Mouse (Mus musculus) fibroblast of lung, adult 2 months (primary cell): ENCODE measurements around the gene Vangl1.

ENCODE experiments used
- DNase-seq: peaks from one replicate; pipeline ENCODE4 v3.0.0-alpha.2; 2011; ENCODE audit warnings: low read depth

The Vangl1 gene

DNA sequence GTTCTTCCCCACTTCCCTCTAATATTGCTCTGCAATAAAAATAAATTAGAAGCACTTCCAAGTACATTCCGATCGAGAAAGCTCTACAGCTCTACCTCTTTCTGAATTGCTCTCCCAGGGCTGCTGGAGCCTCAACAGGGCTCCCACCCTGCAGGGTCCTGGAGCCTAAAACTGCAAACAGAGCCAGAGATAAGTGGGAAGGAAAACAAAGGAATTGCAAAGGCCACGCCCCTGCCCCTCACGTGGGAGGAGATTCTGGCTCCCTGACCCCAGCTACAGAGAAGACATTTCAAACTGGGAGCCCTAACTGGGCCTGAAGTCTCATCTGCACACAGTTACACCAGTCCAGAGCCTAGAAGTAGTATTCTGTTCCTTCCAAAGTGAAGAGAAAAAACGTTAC is 6.7 kb downstream of the Vangl1 start:
- no peak for DNase-seq

DNA sequence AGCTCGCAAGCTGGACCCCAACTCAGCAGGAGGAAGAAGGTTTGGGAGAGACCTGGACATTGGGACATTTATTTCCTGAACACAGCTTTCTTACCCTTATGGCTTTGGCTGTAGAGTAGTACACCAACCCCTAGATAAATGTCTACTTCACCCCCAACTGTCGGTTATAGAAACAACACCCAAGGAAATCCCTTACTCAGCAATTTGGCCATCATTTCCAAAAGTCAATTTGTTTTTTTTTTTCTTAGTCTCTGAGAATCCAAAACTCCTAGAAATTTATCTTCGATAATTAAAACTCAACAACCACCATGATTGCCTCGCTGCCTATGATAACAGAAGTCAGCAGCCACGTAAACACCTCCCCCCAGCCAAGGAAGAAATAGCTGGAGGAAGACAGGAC is 7.3 kb downstream of the Vangl1 start:
- no peak for DNase-seq

DNA sequence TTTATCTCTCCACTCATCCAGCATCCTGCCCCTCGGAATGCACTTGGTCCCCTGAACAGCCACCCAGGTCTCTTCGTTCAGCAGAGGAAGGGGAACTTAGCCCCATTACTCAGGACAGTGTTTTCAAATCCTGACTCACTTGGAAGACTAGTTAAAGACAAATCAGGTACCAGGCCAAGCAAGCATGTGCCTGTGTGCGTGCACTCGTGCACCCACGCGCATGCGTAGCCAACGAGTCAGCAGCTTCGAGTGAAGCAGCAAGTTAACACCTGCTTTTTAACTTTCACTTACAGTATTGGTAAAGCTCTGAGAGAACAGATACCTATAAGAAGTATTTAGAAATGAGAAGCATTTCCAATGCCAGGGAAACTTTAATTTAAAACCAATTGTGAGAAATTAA is 8.3 kb downstream of the Vangl1 start:
- no peak for DNase-seq

DNA sequence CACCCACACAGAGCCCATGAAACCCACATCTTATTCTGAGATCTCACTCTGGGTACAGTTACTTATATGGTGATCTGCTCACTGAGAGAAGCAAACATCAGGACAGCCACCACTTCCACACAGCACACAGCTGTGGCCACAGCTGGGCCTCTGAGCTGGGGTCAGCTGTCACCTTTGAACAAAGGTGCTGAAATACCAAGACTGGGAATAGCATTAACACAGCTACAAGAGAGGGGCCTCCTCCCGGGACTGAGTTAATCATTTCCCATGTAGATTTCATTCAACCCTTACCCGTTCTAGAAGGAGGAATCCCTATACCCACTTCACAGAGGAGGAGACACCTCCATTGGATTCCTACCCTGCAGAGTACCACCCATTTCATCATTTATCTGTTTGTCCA is 8.7 kb downstream of the Vangl1 start:
- DNase-seq, result no peak

DNA sequence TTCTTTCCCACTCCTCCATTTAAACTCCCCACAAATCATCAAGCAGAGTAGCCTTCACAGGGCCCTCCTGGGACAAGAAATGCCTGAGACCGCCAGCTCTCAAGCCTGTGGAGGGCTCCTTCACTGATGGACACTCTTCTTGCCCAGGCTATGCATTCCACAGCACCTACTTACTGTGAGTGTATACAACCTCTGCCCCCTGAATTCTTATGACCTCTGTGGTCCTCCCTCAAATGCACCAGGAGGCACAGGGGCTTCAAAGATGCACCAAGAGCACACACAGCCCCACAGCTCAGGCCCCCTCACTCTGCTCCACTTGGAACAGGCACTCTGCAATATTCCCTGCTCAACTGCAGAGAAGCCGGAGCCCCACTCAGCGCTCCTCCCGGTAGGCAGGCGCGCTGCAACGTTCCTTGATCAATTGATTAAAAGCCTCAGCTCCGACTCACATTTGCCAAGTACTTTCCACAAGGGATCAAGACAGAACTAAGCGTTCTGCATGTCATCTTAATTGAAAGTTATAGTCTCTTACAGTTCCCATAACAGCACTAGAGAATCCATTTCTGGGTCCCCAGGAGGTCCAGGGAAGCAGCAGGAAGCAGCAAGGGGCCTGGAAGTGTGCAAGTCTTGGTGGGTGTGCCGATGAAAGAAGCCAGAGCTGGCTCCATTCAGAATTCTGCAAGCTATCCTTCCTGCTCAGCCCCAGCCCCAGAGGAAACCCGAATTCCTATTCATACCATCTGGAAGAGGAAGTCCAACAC is 10.0 kb downstream of the Vangl1 start:
- no peak for DNase-seq

DNA sequence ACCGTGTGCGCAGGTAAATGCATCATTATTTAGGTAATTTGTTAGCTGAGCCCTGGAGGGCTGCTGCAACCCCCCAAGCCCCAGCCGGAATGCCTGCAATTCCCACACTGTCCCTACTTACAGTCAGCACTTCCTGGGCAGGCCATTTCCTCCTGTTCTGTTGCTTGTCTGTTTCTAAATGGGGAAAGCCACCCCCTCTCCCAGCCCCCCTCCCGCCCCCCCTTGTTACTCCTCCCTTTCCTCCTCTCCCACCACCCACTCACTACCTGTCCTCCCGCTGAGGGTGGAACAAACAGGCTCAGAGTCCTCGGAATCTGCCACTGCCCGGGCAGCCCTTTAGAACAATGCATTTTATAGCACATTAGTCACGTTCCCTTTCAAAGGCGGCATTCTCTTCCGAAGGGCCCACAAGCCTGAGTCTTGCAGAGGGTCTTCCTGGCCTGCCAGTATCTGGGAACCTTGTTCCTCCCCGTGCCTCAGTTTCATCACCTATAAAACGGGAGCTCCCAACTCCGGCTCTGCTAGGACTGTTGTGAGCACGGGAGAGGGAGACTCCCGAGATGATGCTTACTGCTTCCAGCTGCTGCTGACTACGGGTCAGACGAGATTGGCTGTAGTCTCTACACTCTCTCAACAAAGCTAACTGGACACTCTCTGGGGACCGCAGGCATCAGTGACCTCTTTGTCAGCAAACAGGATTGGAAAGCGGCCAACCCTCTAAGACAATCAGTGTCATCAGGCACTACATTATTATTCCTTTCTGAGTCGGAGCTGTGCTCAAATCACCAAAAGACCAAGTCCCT is 10.8 kb downstream of the Vangl1 start:
- DNase-seq, result no peak

DNA sequence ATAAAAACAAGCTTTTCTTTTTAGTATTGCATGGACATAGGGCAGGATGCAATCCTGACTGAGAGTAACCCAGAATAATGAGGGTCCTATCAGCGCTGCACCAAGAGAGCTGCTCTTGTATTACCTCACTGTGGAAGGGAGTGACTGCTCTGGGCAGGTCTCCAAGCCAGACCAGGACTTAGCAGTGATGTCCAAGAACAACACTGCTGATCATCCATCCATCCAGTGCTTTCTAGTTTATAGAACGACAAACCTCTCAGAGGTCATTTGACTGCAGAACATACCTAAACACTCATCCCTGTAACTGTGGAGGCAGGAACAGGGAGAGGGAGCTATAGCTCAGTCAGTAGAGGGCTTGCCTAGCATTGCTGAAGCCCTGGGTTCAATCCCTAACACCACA is 11.9 kb downstream of the Vangl1 start:
- no peak for DNase-seq

DNA sequence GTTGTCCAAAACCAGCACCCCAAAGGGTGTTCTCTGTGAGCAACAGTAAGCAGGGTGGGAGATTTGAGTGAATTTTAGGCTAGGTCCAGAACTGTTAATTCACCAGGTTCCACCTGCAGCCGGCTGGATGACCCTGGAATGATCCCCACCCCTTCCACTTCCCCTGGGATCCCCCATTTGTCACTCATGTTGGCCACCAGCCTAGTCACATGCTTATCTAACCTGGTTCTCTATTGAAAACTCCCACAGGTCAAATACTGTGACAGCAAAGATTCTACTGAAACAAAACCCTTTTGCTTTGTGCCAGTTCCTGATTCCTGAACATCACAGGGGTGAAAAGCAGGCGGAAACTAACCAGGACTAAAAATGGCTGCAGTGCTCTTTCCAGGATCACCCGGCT is 12.9 kb downstream of the Vangl1 start:
- DNase-seq, result no peak

DNA sequence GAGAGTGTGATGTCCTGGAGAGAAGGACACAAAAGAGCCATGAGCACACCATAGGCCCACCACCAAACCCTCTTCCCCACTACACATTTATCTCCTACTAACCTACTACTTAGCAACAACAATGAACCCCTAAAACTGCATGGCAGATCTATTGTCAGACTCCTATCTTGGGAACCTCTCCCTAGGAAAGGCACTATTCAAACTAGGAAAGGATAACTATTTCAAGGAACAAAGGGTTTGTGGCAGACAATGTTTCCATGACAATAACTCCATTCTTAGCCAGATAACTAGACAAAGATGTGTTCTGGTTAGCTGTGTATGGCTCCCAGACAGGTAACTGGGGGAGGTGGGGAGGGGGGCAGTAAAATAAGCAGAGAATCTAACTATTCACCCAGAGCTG is 13.9 kb downstream of the Vangl1 start:
- no peak for DNase-seq

DNA sequence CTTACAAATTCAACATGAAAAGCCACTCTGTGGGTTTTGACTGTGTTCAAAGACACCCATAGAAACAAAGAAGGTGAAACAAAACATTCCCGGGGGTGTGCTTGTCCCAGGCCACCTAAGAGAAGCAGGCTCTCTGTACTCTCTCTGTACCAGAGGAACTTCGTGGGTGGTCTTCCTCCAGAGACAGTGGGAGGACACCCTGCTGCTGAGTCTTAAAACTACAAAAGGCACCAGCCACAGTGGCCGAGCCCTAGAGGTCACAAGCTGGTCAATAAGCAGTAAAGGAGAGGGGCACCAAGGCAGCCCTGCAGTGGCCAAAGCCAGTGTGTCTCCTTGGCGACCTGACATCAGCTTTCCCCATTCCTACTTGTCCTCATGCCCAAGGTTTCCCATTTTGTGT is 14.5 kb downstream of the Vangl1 start:
- DNase-seq, result no peak

DNA sequence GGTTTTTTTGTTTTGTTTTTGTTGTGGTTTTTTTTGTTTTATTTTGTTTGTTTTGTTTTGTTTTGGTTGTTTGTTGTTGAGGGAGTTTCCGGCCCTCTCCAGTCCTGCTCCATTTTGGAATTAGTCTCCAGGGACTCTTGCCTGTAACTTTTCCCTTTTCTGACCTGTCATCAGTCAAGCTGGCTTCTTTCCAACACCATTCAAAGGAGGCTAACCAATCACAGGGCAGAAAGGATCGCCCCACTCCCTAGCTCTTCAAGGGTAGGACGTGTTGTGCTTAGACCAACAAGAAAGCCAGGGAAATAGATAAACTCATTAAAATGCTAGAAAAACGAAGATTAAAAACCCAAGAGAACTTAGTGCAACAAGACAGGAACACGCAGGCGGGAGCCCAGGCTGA is 15.5 kb downstream of the Vangl1 start:
- DNase-seq, result no peak

DNA sequence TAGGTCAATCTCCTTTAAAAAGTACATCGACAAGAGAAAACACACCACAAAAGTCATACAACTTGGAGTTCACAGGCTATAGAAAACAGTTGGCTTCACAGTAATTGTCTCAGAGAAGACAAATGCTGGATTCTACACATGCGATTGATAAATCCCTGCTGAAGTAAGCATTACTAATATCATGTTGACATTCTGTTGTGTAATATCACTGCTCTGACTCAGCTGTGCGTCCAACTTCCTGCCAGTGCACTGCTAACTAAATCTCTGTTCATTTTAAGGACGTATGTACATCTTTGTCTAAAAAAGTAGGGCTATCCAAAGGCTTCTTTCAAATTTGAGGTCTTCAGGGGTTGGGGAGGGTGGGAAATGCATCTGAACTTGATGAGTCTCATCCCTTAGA is 17.1 kb downstream of the Vangl1 start:
- DNase-seq, result peak; percentile 45

DNA sequence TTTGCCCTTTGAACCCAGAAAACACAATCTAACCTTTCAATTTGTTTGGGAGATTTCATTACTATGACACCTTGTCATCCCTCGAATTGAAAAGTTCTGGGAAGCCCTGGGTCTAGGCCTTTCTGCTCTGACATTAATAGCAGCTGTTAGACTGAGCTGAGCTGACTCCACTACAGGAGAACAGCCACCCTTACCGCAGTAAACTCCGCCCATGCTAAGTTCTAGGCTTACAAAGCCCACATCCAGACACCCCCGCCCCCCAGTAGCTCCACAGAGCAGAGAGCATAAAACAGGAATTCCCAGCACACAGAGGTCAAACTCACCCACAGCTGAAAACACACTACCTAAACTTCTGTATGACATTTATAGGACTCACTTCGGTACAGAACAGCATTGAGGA is 19.8 kb downstream of the Vangl1 start:
- DNase-seq, result no peak

DNA sequence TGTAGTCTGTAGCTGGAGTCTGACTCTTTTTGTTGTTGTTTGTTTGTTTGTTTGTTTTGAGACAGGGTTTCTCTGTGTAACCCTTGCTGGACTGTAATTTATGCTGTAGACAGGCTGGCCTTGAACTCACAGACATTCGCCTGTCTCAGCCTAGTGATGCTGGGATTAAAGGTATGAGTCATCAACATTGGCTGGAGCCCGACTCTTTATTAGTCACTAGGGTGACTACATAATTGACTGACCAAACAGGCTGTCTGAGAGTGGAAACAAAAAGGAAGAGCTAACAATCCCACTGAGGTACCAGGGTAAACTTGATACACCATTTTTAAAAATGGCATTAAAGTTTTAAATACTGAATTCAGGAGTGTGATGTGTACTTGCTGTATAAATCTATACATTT is 21.9 kb downstream of the Vangl1 start:
- DNase-seq, result no peak

DNA sequence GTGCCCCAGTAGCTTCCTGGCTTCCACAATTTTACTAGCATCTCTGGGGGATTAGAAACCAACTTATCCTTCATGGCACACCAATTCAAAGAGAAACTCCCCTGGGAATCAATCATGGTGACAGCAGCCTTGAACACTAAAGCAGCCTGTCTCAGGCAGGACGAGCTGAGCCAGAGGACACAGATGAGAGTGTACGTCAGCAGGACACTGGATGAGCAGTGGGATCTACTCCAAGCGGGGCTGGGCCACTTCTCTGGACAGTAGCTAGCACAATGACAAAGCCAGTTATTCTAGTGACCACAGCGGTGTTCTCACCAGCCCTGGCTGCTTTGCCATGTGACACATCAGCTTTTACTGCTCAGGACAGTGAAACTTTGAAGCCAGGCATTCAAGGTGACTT is 23.3 kb downstream of the Vangl1 start:
- no peak for DNase-seq

DNA sequence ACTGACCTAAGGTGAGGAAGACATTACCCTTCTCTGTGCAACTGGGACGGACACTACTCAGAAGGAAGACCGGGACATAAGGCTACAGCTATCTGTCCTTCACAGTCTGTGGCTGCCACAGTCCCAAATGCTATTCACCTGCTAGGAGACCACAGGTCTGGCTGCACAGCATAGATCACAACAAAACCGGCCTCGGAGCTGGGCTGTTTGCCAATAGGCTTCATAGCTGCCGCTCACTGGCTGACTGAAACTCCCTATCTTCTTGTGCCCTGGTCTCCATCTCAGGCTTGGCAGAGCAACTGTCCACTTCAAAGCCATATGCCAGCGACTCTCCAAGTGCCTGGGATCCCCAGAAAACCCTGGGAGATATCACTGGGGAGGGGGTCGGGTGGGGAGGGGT is 23.7 kb downstream of the Vangl1 start:
- DNase-seq, result no peak

DNA sequence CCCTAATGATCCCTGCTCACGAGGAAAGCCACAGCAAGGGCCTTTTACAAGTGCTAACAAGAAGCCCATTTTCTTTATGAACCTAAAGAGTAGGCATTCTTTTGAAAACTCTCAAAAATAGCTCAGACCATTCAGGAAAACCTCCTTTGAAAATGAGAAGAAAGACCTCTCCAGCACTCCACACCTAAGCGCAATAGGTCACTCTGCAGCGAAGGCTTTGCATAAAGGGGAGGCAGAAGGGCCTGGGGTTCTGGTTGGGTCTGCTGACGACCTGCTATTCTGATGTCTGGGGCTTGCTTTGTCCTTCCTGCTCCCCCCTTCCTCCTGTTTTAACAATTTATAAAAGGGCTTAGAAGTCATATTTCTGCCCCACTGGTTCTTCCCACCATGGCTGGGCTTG is 24.6 kb downstream of the Vangl1 start:
- no peak for DNase-seq

DNA sequence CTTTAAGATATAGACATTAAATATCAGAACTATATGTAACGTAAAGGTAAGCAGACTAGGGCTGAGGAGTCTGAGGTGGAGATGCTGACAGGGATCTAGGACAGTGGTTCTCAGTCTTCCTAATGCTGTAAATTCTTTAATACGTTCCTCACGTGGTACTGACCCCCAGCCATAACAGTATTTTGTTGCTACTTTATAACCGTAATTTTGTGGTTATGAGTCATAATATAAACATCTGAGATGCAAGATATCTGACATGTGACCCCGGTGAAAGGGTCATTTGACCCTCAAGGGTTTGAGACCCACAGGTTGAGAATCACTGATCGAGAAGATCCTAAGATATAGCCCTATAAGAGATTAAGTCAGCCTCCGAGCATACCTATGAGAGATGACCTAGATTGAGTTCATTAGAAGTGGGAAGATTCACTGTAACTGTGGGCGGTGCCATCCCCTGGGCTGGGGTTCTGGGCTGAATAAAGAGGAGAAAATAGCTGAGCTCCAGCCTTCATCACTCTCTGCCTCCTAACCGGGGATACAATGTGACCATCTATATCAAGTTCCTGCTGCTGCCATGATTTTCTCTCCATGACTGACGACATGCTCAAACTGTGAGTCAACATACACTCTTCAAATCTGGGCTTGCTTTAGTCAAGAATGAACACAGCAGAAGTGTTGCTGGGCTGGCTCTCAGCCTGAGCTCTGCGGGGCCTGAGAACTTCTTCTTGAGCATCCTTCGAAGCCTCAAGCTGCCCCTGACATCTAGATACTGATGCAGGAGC is 26.5 kb downstream of the Vangl1 start:
- DNase-seq, result no peak

DNA sequence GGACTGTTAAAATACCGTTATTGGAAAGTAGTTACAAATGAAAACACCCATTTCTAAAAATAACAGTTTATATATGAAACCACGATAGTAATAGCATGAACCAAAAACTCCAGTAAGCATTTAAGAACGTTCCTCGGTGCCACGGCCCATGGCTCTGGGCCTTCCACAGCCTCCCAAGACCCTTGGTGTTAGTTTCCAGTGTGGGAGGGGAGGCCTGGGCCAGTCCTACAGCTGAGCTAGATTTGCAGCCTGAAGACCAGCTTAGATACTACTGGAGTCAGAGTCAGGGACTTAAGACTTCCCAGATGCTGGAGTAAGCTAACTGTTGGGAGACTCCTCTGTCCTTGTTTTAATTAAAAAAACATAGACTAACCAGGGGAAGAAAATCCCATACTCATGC is 28.4 kb downstream of the Vangl1 start:
- DNase-seq, result no peak

DNA sequence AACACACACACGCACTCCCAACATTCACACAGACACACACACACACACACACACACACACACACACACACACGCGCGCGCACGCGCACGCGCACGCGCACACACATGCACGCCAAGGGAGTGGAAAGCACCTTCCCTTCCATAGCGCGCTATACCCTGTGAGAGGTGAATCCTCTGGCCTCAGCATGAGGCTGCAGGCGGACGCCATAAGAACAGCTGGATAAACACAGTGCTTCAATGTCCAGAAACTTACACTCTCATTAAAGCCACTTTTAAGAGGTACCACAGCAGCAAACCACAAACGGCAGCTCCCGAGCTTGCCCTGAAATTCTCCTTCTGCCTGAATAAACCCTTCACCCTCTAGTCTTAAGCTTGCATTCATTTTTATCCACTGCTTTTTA is 28.8 kb downstream of the Vangl1 start:
- no peak for DNase-seq

DNA sequence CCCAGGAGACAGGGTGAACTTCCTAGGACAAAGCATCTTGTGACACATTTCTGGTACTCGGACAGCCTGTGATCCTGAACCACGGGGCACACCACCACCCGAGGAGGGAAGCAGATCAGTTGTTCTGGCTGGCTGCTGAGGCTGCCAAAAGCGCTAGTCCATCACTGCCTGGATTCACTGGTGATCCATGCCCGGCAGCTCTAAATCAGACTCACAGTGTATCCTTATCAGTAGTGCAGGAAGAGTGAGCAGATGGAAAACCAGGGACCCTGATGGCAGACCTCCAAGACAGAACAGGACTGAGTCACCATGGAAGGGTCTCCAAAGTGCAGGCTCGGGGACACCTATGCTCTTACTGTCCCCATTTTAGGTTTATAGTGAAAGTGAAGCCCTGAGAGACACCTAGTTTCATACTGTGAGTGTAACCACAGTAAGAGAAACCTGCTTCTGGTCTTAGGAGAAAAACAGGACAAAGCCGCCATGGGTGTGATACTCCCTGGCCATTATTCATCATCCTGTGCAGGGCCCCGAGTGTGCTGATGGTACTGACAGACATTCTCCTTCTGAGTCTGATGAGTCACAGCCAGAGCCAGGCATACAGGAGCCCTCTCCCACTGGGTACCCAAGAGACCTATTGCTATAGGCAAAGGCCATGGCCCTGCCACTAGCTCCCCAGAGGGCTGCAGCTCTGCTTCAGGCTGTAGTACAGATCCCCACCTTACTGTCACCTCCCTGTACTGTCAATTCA is 30.2 kb downstream of the Vangl1 start:
- no peak for DNase-seq

DNA sequence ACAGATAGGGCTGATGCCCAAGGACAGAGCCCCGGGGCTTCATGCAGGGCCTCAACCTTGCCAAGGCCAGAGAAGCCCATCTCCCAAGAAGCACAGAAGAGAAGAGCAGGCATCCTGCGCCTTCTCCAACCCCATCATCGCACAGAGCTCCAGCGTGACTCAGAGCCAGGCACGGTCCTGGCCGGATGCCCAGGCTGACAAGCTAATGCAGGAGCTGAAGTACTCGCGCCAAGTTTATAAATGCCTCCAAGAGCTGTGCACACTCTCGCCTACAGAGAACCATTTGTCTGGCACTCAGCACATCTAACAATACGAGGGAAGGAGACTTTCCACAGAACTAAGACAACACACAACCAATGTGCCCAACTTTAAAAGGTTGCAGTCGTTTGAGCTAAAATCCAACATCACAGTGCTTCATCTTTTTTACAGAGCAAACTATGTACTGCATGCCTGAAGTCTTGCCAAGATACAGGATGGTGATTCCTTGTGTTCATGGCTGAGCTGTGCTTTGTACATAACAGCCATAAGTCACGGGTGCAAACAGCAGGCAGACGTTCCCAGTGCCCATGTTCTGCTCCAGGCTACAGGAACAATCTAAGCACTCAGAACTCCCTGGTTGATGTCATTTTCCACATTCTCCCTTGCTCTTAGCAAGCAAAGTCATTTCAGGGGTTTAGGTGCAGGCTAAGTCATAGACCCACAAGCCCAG is 35.1 kb downstream of the Vangl1 start:
- peak; percentile 90 for DNase-seq
